Mouse (Mus musculus): ENCODE data around the gene Dlg2.

Gene Dlg2

GRCm38 (mm10) chr7:92199131-92199530 lies 1722.7 kb downstream of the Dlg2 start:
- DNase-seq: no peak

DNA sequence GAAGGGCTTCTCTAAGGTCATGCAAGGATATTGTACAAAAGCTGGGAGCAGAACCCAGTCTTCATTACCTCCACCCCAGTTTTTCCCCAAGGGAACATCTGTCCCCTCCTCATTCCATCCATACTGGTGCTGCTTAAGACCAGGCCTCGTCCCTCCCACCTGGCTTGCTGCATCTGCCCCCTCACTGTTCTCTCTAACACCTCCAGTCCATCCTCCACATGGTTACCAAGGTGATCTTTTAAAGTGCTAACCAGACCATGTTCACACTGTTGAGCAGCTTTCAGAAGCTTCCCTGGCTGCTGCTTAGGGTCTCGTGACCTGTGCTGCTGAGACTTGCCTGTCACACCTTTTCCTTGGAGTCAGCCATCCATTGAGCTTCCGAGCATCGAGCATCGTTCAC lies 1734.2 kb downstream of the Dlg2 start:
- DNase-seq: no peak

- DNase-seq: no peak
Observed at GRCm38 (mm10) chr7:92213751-92214150, 1737.3 kb downstream of the Dlg2 start.

DNA sequence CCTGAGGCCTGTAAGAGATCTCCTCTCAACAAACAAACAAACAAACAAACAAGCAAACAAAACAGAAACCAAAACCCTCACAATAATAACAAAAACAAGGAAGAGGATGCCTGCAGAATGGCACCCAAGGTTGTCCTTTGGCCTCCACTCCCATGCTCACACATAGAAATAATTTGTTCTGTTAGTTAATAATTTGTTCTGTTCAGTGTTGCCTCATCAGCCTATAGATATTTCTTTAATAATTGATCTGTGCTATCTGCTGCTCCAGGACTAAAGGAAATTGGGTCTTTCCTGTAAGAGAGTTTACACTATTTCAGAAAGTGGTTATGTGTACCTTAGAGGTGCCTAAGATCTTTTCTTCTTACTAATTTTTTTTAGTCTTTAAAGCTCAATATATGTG lies 1741.7 kb downstream of the Dlg2 start:
- DNase-seq: no peak

- no peak for DNase-seq
Observed at GRCm38 (mm10) chr7:92220619-92221018, 1744.1 kb downstream of the Dlg2 start.

- DNase-seq: peak; percentile 37 to 69
Observed at GRCm38 (mm10) chr7:92234476-92235202, 1758.2 kb downstream of the Dlg2 start.

DNA sequence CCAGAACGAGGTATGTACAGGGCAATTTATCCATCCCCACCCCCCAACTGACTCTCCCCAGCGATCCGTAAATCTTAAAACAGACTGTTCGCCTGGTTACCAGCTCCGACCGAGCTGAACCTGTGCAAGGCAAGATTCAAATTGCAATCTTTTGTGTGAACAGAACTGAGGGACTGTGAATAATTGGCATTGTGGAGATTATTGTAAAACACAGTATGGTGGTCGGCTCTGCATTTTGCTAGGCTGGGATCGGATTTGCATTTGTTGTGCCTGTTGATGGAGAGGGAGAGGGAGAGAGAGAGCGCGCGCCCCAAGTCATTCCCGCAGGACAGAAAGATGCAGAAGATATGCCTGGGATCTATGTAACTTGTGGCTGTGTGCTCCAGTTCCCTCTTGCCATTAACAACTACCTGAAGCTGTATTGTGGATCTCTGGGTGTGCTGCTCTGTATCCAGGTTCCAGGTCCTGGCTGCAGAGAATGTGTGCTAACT lies 1759.1 kb downstream of the Dlg2 start:
- DNase-seq: peak; percentile 34 to 65

GRCm38 (mm10) chr7:92240908-92241307 lies 1764.4 kb downstream of the Dlg2 start:
- DNase-seq: peak; percentile 55 to 65

- DNase-seq: no peak
Observed at GRCm38 (mm10) chr7:92247594-92247993, 1771.1 kb downstream of the Dlg2 start.

DNA sequence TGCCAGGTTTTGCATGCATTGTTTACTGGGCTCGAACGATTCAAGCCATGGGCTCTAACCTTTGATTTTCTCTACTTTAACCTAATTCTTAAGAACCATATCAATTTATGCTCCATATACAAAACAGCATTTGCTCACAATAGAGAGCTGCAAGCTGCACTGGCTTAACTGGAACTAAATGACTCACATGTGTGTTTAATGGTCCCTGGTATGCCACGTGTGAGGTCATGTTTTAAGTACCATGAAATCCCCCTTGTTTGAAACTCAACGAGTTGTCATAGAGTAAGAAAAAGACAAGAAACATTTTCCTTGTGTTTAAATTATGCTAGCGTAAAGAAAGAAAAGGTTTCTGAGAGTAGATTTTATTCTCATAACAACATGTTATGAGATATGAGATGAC lies 1772.1 kb downstream of the Dlg2 start:
- no peak for DNase-seq

- DNase-seq: no peak
Observed at GRCm38 (mm10) chr7:92258148-92258547, 1781.7 kb downstream of the Dlg2 start.

DNA sequence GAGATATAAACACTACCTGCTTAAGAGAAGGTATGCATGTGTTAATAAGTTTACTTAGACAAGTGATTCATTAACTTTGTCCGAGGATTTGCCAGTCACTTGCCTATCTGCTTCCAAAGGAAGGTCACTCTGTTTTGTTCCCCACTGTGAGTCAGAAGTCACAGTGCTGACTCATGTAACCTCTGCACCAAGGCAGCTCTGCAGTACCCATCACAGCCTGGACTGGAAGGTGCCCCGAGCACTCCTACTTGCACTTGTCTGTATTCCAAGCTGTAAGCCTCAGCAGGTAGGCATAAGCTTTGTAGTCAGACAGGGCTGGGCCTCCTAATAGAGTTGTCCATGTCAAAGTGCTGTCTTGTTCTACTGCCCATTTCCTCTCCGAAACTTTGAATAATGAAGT lies 1782.2 kb downstream of the Dlg2 start:
- no peak for DNase-seq

DNA sequence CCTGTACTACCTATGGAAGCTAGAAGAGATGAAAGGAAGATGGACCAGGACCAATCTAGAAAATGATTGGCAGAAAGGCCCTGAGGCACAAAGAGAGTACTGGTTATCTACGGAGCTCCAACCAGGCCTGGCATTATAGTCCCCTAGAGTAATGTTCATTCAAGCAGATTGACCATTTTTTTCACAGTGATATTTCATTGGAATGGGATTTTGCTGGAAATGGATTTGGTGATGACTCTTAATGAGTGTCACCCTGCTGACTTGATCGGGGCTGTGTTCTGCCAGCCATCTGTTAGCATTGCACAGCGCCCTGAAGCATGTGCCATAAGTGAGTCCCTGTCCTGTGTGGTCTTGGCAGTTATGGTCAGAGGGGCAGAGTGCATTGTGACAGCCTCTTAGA lies 1787.9 kb downstream of the Dlg2 start:
- DNase-seq: peak; percentile 73 to 75

- DNase-seq: peak; percentile 31 to 51
Observed at GRCm38 (mm10) chr7:92264964-92265363, 1788.5 kb downstream of the Dlg2 start.

DNA sequence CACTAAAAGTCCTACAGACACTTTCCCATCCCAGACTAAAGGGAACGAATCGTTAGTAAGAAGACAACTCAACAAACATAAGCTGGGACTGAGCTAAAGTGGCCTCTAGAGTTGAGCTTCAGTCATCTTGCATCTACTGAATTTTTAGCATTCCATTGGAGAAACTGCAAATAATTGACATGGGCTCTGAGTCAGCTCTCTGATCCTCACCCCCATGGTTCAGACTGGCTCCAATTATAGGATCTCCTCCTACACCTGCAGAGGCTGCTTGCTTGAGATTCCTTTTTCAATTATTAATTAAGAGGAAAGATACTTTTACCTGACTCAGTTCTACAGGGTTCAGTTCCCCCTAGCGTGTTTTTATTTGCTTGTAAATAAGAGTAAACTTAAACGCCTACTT lies 1798.9 kb downstream of the Dlg2 start:
- no peak for DNase-seq

- DNase-seq: no peak
Observed at GRCm38 (mm10) chr7:92277629-92278028, 1801.2 kb downstream of the Dlg2 start.

GRCm38 (mm10) chr7:92280925-92281324 lies 1804.5 kb downstream of the Dlg2 start:
- DNase-seq: no peak

DNA sequence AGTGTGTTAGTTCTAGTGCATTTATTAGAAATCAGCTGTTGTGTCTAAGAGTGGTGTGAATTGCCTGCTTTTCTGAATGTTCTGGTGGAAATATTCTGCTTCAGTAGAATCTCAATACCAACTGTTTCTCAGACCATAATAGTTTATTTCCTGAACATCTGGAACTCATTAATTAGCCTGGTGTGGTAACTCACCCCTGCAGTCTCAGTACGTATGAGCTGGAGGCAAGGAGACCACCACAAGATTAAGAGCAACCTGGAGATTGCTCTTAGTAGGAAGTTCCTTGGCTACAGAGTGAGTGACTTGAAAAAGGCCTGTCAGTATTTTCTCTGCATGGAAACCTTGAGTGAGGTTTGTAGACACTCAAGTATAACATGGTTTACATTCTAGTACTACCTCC lies 1810.6 kb downstream of the Dlg2 start:
- no peak for DNase-seq

DNA sequence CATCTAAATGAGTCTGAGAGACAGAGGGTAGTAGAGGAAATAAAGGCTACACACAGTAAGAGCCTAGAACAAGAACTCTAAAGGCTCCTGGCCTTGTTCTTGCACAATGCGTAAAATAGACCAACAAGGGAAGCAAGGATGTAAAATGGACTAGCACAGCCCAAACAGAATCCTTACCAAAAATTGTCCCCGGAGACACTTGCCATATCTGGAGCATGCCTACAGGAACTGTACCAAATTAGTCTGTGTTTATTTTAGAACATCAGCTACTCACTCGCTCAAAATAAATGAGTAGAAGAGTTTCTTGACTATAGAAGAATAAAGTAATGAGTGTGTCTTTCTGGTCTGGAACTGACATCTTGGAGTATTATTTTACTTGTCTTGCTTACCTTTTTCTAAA lies 1812.3 kb downstream of the Dlg2 start:
- no peak for DNase-seq

- no peak for DNase-seq
Observed at GRCm38 (mm10) chr7:92292918-92293518, 1816.5 kb downstream of the Dlg2 start.

DNA sequence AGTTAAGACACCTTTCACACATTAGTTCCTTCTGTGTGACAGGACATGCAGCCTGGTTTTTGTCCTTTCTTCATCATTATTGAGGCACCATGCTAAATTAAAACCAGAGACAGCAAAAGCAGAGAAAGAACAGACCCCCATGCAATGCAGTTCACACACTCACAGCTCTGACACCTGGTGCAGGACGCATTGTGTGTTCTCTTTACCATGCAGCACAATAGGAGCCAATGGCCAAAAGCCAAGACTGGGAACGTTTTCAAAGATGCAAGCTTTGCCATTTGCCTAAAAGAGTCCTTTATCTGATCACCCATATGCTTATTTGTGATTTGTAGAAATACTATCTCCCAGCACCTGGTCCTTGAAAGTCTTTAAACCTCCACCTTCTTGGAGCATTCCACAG lies 1824.6 kb downstream of the Dlg2 start:
- DNase-seq: peak; percentile 61 to 76

DNA sequence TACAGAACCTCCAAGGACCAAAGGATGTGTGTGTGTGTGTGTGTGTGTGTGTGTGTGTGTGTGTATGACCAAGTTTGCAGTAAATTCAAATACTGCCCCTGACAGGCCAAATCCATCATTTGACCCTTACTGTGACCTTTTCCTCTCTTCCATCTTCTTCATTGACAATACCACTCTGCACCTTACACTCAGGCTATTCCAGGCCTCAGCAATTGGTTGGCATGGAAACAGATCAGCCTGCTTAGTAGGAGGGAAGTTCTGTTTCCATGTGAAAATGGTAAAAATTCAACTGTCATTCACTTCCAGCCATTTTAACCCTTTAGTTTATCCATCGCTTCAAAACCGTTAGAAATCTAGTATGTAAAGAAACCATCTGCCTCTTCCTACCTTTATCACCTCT lies 1831.2 kb downstream of the Dlg2 start:
- DNase-seq: no peak

- DNase-seq: no peak
Observed at GRCm38 (mm10) chr7:92308168-92308567, 1831.7 kb downstream of the Dlg2 start.

DNA sequence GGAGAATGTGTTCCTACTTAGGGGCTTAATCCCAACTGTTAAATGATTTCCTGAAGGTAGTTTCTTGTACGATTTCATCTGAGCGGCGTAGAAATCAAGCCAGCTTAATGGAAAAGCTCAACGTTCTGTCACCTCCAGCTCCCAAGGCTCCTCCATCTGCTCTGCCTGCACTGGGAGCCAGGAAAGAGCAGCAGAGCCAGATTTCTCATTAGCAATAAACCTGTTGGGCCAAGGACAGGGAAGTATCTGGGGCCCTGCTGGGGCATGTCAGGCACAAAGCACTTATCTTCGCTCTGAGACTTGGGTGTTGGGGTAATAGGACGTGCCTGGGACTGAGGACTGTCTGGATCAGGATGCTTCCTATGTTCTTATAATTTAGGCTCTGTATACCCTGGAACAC lies 1839.9 kb downstream of the Dlg2 start:
- DNase-seq: peak; percentile 84 to 85

DNA sequence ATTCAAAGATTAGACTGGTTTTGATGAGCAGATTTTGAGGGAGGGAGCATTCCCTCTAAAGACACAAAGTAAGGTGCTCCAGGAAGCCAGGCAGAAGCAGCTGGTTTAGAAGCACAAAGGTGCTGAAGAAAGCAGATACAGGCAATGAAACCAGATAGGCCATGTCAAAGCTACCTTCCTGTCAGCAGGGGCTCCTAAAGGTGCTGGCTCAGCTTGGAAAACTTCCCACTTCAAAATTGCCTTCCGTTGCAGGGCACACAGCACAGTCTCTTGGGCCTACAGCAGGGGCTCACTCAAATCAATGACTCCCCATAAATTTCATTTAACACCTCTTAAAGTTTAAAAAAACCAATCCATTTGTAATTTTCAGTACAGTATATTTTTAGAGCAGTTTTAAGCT lies 1843.0 kb downstream of the Dlg2 start:
- peak in 1 of 2 experiments; percentile 24 for DNase-seq

Measured in cerebellum, postnatal 36 days (tissue).